Mouse (Mus musculus): ENCODE results near the gene Klhl22.

The Klhl22 gene

DNA sequence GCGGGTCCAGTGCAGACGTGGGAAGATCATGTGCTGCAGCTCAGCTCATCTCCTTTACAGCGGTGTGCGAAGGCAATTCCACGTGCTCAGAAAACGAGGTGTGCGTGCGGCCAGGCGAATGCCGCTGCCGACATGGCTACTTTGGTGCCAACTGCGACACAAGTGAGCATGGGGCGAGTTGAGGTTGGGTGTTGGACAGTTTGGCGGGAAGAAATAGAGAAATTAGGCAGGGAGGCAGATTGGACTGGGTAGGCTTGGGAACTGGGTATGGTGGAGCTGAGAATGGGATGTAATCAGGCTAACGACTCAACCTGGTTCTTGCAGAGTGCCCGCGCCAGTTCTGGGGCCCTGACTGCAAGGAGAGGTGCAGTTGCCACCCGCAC is 43.0 kb downstream of the Klhl22 start:
- DNase-seq (ENCODE audit: low spot score): no peak

DNA sequence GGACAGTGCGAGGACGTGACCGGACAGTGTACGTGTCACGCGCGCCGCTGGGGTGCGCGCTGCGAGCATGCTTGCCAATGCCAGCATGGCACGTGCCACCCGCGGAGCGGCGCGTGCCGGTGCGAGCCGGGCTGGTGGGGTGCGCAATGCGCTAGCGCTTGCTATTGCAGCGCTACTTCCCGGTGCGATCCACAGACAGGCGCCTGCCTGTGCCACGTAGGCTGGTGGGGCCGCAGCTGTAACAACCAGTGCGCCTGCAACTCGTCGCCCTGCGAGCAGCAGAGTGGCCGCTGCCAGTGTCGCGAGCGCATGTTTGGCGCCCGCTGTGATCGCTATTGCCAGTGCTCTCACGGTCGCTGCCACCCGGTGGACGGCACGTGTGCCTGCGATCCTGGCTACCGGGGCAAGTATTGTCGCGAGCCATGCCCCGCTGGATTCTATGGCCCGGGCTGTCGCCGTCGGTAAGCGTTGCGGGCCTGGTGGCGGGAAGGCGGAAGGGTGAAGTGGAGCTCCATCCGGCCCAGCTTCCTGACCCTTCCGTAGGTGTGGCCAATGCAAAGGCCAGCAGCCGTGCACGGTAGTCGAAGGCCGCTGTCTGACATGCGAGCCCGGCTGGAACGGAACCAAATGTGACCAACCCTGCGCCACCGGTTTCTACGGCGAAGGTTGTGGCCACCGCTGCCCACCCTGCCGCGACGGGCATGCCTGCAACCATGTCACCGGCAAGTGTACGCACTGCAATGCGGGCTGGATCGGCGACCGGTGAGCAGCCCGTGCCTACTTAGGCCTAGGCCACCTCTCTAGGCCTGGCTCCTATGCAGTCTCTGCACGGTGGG is 43.6 kb downstream of the Klhl22 start:
- no peak for DNase-seq (ENCODE audit: low spot score)

DNA sequence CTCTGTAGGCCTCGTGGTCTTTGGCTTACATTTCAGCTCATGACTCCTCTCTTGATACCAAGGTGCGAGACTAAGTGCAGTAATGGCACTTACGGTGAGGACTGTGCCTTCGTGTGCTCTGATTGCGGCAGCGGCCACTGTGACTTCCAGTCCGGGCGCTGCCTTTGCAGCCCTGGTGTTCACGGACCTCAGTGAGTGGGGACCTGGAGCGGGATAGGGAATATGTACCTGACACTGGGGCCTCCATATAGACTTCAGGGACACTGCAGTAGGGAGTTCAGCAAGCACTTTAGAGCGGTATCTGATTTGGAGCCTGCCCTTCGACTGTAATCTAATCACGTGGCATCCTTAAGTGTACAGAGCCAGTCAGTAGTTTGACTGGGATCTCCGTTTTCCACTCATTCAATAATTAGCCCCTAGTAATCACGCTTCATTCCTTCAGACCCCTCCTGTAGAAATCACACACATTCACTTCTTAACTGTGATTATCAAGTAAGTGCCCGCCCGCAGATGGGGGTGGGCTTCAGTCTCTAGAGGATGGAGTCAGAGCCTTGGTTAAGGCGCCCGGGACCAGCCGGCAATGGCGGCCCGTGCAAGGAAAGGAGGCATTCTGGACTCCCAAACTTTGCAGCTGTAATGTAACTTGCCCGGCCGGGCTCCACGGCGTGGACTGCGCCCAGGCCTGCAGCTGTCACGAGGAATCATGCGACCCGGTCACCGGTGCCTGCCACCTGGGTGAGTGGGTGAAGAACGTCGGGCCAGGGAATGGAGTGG is 44.4 kb downstream of the Klhl22 start:
- DNase-seq (ENCODE audit: low spot score): no peak

DNA sequence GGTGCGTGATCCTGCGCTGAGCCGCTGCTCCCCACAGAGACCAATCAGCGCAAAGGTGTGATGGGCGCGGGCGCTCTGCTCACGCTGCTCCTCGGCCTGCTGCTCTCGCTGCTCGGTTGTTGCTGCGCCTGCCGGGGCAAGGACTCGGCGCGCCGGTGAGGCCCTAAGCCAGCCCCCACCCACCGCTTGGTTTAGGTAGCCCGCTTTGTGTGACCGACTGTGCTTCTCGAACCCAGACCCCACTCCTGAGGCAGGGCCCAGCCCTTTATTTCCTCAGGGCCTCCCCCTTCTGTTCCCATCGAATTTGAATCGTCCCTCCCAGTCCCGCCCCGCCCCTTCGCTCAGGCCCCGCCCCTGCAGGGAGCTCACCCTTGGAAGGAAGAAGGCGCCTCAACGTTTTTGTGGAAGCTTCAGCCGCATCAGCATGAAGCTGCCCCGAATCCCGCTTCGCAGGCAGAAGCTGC is 45.1 kb downstream of the Klhl22 start:
- DNase-seq (ENCODE audit: low spot score): no peak

DNA sequence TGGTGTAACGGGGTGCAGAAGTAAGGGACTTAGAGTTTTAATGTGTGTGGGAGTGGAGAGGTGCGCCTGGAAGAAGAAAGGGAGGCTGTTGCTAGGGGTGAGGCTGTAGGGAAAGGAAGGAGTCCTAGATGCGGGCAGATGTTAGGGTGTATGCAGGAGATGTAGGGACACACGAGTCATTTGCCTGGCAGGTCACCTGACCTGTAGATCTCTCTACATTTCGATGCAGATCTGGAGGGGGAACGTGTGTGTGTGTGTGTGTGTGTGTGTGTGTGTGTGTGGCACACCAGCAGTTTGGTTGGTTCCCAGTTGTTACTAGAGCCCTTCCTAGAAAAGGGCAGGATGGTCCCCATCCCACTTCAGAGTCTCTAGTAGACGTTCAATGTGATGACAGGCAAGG is 45.6 kb downstream of the Klhl22 start:
- DNase-seq (ENCODE audit: low spot score): no peak

DNA sequence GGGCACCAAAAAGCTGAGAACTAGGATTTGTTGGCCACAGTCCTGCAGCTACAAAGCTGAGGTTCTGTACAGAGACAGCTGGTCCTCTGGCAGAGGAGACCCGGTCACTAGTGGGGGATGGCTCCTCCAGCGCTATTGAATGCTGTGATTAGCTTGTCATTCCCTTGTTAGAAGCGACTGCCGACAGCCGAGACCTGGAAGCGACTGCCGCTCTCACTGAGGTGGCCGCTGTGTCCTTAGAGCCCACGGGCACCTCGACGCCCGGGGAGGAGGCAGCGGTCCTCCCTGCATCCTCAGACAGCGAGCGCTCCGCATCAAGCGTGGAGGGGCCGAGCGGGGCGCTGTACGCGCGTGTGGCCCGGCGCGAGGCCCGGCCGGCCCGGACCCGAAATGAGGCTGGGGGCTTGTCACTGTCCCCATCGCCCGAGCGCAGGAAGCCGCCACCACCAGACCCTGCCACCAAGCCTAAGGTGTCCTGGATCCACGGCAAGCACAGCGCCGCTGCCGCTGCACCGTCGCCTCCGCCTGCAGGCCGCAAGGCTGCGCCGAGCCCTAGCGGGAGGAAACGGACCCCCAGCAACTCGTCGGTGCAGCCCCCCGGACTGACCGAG is 47.3 kb downstream of the Klhl22 start:
- no peak for DNase-seq (ENCODE audit: low spot score)

DNA sequence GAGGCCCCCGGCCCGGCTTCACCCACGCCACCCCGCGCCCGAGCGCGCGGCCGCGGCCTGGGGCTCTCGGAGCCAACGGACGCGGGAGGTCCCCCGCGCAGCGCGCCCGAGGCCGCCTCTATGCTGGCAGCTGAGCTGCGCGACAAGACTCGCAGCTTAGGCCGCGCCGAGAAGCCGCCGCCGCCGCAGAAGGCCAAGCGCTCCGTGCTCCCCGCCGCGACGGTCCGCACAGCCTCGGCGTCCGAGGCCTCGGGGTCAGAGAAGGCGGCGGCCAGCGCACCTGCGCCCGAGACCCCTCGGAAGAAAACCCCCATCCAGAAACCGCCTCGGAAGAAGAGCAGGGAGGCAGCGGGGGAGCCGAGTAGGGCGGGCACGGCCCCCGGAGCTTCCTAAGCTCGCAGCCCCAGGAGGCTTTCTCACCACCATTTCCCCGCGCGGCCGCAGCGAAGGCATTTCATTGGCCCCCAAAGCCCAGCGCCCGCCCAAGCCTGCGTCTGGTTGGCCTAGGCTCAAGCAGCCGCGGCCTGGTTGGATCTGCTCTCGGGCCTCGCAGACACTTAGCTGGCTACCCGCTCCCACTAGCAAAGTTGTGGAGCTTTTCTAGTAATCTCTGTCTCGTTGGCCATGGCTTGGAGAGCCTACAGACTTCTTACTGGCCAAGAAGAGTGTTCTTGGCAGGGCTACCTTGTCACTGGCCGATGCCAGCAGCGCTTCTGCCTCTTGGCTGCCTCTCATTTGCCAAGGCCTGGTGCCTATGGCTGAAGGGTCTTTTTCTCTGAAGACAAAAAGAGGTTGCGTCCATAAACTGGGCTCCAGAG is 48.0 kb downstream of the Klhl22 start:
- DNase-seq (ENCODE audit: low spot score): peak; percentile 70

DNA sequence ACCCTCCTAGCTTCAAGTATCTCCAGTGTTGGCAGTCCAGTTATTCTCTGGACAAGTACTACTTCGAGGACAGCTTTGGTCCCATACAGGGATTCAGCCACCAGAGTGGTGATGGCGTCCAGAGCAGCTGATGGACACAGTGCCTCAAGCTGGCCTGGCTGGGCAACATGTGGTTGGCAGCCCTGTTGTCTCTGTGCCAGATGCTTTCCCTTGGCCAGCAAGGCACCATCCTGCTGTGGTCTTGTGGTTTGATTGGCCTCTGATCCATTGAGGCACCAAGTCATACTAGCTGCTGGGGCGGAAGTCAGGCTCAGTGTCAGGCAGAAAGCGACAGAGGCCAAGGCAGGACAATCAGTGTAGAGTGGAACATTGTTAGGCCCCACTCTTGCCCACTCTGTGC is 49.7 kb downstream of the Klhl22 start:
- DNase-seq (ENCODE audit: low spot score): no peak

DNA sequence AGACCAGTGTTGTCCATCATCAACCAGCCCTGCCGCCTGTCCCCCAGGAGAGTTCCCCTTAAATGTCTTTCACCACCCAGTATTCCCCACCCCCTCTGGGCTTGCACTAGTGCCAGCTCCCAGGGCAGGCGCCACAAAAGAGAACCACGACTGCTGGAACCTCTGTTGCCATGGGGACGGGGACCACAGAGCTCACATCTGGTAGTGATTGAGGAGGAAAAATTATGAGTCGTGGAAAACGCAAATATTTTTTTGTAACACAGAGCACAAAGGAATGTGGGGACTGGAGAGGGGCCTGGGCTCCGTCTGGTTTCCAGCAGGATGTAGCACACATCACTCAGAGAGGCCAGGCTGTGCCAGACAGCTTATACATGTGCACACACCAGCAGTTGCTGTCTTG is 50.3 kb downstream of the Klhl22 start:
- DNase-seq (ENCODE audit: low spot score): no peak

DNA sequence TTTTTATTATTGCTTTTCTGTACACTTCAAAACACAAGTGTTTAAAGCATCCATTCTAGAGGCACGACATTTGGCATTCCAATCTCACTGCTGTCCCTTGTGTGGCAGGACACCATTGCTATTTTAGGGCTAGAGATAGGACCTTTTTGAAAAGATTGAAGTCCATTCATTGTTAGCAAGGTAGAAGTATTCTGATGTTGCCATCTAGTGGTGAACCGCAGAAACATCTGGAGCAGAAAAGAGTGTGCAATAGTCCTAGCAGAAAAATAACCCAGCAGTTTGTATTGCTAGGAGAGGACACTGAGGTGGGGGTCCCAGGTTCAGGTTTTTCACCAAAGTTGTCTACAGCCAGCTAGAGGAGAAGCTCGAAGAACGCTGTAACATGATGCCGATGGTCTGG is 52.7 kb downstream of the Klhl22 start:
- no peak for DNase-seq (ENCODE audit: low spot score)

DNA sequence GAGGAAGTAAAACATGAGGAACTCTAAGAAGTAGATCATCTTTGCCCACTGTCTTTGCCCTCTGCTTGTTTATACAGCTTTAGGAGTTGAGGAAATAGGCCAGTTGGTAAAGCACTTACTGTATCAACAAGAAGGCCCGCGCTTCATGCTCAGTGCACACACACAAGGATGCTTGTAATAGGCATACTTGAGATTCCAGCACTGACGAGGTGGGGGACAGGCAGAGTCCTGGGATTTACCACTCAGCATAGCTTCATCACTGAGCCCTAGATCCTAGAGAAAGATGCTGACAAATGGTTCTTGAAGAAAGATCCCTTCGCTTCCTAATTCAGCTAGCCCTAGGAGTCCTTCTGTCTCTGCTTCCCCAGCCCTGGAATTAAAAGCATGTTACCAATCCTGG is 53.8 kb downstream of the Klhl22 start:
- no peak for DNase-seq (ENCODE audit: low spot score)

DNA sequence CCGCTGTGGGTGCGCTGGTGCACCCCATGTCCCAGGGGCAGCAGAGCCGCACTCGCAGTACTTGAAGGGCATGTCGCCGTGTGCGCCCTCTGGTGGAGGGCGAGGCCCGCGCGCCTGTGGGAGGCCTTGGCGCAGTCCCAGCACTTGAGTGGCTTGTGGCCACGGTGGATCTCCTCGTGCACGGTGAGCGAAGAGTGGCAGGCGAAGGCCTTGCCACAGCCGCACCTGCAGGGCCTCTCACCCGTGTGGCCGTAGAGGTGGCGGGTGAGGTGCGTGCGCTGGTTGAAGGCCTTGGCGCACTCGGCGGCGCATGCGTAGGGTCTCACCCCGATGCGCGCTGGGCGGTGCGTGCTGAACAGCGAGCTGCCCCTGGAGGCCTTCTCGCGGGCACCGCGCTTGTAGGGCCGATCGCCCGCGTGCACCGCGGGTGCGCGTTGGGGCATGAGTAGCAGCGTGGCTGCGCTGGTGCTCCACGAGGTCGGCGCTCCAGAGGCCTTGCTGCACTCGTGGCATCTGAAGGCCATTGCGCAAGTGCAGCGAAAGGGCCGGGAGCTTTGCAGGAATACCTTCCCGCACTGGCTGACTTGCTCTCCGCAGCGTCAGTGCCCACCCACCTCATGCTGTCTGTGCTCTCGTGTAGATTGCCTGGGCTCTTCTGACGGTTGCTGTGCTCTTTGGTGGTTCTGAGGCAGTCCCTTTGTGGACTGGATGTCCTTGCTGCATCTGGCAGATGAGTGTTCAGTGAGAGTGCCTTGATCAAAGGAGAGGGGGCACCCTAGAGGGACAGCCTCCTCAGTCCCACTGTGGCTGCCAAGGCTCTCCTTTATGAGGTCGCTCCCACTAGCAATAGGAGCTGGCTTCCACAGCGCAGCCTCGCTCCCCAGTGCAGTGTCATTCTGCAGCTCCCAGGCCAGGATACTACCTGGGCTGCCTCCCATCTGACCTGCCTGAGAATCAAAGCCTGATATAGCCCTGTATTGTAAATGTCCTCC is 56.3 kb downstream of the Klhl22 start:
- DNase-seq (ENCODE audit: low spot score): peak; percentile 61

DNA sequence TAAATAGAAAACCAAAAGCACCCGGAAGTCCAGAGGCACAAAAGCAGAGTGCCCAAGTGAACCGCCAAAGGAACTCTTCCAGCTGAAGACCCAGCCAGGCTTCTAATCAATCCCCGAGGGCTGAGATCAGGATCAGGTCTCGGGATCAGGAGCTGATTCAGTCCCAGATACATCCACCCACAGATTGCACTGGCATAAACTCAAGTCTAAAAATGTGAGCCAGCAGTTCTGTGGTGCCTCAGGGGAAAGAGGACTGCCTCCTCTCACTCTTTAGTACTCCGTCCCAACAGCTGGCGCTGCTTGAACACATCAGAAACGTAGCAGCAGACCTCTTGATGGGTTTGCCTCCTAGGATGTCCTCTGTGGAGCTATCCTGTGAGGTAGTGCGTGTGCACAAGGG is 57.1 kb downstream of the Klhl22 start:
- no peak for DNase-seq (ENCODE audit: low spot score)

DNA sequence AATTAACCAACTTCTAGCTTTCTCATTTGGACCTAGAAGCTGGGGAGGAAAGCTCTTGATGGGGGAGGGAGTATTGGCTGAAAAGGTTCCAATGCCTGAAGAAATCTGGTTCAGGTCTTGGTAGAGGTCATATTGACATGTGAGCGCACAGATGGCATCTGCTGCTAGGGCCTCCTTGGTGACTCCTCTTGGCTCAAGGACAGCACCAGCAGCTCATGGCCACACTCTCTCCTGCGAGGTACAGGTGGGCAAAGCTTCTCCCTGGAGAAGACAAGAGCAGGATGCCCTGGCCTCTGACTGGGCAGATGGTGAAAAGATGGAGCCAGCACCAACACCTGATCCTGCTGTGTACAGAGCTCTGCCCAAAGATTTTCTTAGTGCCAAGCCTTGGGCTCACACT is 67.1 kb downstream of the Klhl22 start:
- no peak for DNase-seq (ENCODE audit: low spot score)

DNA sequence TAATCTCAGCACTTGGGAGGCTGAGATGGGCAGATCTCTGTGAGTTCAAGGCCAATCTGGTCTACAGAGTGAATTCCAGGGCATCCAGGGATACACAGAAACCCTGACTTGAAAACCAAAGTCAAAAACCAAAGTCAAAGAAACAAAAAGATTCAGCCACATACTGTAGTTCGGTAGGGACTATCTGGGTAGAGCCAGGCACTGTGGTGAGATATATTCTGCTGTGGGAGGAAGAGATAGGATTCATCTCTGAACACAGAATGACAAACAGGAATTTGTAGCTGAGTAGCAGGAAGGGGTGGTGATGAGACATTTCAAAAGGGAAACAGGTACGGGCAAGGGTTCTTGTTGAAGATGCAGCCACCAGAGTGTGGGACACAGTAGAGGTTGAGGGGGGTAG is 68.8 kb downstream of the Klhl22 start:
- DNase-seq (ENCODE audit: low spot score): no peak

DNA sequence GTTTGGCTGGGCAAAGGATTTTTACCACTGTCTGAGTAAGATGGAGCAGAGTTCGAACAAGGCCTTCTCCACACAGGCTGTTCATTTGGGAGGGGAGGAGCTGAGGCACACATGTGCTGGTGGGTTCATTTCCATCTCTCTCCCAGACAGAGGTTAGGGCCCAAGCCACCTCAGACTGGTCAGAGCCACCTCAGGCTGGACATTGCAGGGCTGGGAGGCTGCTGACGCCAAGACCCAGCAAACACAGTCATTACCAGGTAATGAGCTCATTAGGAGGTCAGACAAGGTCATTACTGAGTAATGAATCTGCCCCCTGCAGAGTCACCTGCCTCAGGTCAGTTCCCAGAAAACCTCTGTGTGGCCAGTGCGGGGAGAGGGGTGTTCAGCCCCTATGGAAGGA is 69.4 kb downstream of the Klhl22 start:
- DNase-seq (ENCODE audit: low spot score): no peak

DNA sequence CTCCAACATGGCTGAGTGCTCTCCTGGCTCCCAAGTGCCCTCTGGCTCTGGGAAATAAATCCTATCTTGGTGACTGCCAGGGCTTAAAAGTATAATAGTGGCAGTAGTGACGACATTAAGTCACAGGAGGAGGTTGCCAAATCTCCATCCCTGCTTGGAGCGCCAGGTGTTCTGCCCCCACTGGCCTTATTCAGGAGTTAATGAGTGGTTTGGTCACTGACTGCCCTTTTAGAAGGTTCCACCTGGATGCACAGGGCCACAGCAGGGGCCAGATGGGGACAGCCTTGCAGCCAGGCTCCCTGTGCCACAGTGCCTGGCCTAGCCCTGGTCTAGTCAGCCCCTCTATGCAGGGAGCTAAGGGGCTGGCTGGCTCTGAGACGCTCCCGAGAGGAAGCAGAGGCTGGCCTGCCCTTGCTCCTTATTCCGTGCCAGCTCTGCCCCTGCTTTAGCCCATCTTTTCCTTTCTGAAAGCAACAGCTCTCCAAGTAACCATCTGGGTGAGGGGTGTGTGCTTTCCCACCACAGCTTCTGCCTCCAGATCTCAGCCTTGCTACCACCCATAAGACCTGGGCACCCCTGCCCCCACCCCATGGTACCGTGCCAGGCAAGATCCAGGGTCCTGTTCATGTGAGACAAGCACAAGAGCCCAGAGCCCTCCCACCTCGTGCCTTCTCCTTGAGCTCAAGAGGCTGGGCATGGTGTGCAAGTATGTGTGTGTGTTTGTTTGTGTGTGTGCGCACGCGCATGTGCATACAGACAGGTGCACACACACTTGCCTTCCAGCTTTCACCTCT is 71.2 kb downstream of the Klhl22 start:
- DNase-seq (ENCODE audit: low spot score): no peak

DNA sequence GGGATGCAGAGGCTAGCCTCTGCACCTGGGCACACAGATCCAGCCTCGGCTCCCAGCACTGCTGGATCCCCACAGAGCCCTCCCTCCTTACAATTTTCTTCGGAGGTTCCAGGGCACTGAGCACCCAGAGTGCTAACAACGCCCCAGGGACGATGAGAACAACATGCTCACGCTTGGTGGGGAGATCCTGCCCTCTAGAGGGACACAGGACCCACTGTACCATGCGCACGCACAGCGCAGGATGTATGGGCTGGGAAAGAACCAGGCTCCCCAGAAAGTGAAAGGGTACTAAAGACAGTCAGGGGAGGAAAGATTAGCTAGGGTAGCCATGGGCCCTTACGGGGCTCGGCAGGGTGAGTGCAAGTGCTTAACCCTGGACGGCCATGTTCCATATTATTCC is 72.4 kb downstream of the Klhl22 start:
- DNase-seq (ENCODE audit: low spot score): no peak

DNA sequence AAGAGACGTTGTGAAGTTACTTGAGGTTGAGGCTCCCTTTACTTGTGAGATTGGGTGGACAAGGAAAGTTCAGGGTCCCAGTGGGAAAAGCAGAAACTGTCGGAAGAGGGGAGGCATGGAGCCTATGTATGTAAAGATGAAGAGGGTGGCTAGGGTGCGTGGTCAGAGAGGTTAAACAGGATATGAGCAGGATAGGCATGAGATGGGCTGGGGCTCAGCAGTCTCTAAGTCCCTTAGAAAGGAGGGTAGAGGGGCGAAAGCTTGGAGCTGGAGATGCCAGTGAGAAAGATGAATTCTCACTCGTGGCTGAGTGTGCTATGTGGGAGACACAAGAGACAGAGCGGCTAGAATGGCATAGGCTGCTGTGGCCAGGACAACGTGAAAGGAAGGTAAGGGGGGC is 73.4 kb downstream of the Klhl22 start, which contains the start of gene B830017H08Rik:
TSS of gene B830017H08Rik (plus strand) at position 301 of the 400 bp plus-strand sequence.
- no peak for DNase-seq (ENCODE audit: low spot score)

DNA sequence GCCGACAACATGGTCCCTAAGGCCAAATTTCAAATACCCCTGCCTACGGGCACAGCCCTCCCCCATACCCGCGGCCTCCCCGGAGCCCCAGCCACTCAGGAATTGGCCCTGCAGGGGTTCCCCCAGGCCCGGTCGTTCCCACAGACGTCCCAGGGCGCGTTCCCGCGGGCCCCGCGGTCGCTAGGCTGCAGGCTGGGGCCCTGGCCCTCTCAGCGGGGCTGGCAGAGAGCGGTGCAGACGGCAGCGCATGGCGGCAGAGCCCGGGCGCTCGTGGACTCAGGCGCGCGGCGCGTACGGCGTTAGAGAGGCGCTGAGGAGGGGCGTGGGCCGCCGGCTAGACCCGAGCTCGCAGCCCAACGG is 73.9 kb downstream of the Klhl22 start:
- DNase-seq (ENCODE audit: low spot score): no peak

All from spleen, adult 12 weeks (tissue).